Mouse (Mus musculus) heart, embryonic 13.5 days (tissue): Measurements from ENCODE around the gene Dab1. TPM values are rescaled to one million over a fixed set of nuclear protein-coding genes. Genes with fewer than 3 reads are reported as not detected.
A peak's percentile ranks its signal among the peaks of the same experiment; 100 is the strongest.

Experiments
- ATAC-seq: fragments of 200-750 bp; cut with Nextera tagmentation; 2 replicates; pipeline ENCODE4 v1.8.0; 2017; ENCODE audit warnings: moderate TSS enrichment; ENCODE audit not compliant: insufficient number of reproducible peaks, low FRiP score, low TSS enrichment; ENCODE audit errors: extremely low read depth
- H3K27ac ChIP-seq: fragments of 300-500 bp; sonication (generic); replicated peaks from 2 replicates; pipeline ENCODE4 v1.5.1; 2015; ENCODE audit warnings: moderate library complexity, mild to moderate bottlenecking, inconsistent platforms
- H3K27me3 ChIP-seq: fragments of 300-500 bp; sonication (generic); replicated peaks from 2 replicates; pipeline ENCODE4 v1.6.1; 2015; ENCODE audit warnings: mild to moderate bottlenecking, inconsistent platforms
- H3K36me3 ChIP-seq: fragments of 300-500 bp; sonication (generic); 2 replicates; pipeline ENCODE4 v1.6.1; 2015; ENCODE audit warnings: mild to moderate bottlenecking, inconsistent platforms
- H3K4me1 ChIP-seq: fragments of 300-500 bp; sonication (generic); 2 replicates; pipeline ENCODE4 v1.6.1; 2015; ENCODE audit warnings: inconsistent platforms
- H3K4me2 ChIP-seq: fragments of 300-500 bp; sonication (generic); 2 replicates; pipeline ENCODE4 v1.6.1; 2015; ENCODE audit warnings: inconsistent platforms, mild to moderate bottlenecking, moderate library complexity
- H3K4me3 ChIP-seq: fragments of 300-500 bp; sonication (generic); 2 replicates; pipeline ENCODE4 v1.5.1; 2015; ENCODE audit warnings: moderate library complexity, mild to moderate bottlenecking, inconsistent platforms
- H3K9ac ChIP-seq: fragments of 300-500 bp; sonication (generic); 2 replicates; pipeline ENCODE4 v1.6.1; 2015; ENCODE audit warnings: inconsistent platforms, mild to moderate bottlenecking, moderate library complexity
- H3K9me3 ChIP-seq: fragments of 300-500 bp; sonication (generic); 2 replicates; pipeline ENCODE4 v1.6.1; 2016; ENCODE audit warnings: inconsistent platforms
- WGBS: fragments of 180-500 bp; shearing (Covaris S2); methylation state at CpG from one replicate; pipeline ENCODE4 v1.1.7; 2015; ENCODE audit warnings: mixed read lengths; 5-methylcytosine and 5-hydroxymethylcytosine counted together
- polyA plus RNA-seq: library from polyadenylated mRNA; unstranded; fragments of >200 nt; fragmentation: Nextera tagmentation; extraction: Ambion mirVana; gene quantifications from 2 replicates; pipeline ENCODE4 v1.2.1, GENCODE M21; 2015

Gene Dab1
- polyA plus RNA-seq, 1 experiment from 2014 or later = 0.48 TPM

DNA sequence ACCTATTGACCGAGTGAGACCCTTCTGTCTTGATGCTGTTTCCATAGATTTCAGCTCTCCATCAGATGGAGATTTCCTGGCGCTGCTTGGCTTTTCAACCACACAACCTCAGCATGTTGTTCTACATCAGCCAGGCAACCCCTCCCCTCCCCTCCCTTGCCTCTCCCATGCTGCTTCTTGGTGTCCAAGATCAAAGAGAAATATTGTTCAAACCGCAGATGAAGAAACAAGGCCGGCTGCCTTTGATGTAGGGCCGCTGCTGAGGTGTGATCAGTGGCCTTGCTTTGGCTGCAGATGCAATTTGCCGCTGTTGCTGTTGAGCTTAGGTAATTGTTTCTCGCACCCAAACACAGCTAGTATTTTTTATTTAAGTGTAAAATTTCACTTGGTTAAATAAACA lies 135.4 kb downstream of the Dab1 start:
- Histone ChIP-seq H3K4me3 (no peak overlapping the region), H3K36me3 (no peaks in the 10 kb centered on the region), H3K4me1 (no peaks in the 10 kb centered on the region), H3K27me3 (no peaks in the 10 kb centered on the region), H3K27ac (no peak overlapping the region), H3K9ac (no peak overlapping the region), H3K4me2 (no peak overlapping the region), H3K9me3 (no peaks in the 10 kb centered on the region)
- ATAC-seq = no peak
- WGBS = 72% methylated on average over 7 of the region's 7 CpGs

- Histone ChIP-seq H3K9me3 (no peaks in the 10 kb centered on the region), H3K9ac (no peak overlapping the region), H3K4me2 (no peak overlapping the region), H3K4me3 (no peak overlapping the region), H3K27me3 (no peaks in the 10 kb centered on the region), H3K4me1 (no peaks in the 10 kb centered on the region), H3K27ac (no peak overlapping the region), H3K36me3 (no peaks in the 10 kb centered on the region)
- 79% methylated on average over 3 of the region's 3 CpGs for WGBS
- ATAC-seq = no peak
These were observed 138.1 kb downstream of the Dab1 start for GRCm38 (mm10) chr4:103757241-103757640.

- no peaks in the 10 kb centered on the region for H3K9me3 ChIP-seq
- H3K9ac ChIP-seq = no peak overlapping the region
- 79% methylated on average over 11 of the region's 11 CpGs for WGBS
- no peaks in the 10 kb centered on the region for H3K27me3 ChIP-seq
- no peak overlapping the region for H3K27ac ChIP-seq
- no peak for ATAC-seq
- no peak overlapping the region for H3K4me3 ChIP-seq
- H3K4me1 ChIP-seq = no peaks in the 10 kb centered on the region
- H3K4me2 ChIP-seq = no peak overlapping the region
- no peaks in the 10 kb centered on the region for H3K36me3 ChIP-seq
These were observed 143.3 kb downstream of the Dab1 start for GRCm38 (mm10) chr4:103762416-103762815.

DNA sequence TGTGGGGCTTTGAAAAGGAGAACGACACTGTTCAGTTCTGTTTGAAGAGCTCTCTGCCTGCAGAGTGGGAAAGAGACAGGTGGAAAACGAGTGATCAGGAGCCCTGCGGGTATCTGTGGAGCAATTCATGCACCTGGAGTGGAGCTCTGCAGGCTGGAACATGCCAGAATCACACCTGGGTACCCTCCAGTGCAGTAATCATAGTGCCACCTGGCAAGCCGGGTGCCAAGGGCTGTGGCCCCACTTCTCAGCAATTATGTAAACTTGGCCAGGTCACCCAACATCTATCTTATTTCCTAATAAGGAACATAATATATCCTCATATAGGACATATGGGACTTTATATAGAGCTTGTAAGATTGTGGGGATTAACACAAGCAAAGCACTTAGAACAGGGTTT lies 156.6 kb downstream of the Dab1 start:
- Histone ChIP-seq H3K4me2 (no peak overlapping the region), H3K4me1 (no peaks in the 10 kb centered on the region), H3K9ac (no peak overlapping the region), H3K27ac (no peak overlapping the region), H3K4me3 (no peak overlapping the region), H3K9me3 (no peaks in the 10 kb centered on the region), H3K36me3 (no peaks in the 10 kb centered on the region), H3K27me3 (peaks cover 8% of the 10 kb centered on the region)
- no peak for ATAC-seq
- 68% methylated on average over 4 of the region's 4 CpGs for WGBS

GRCm38 (mm10) chr4:103781398-103781797 lies 162.2 kb downstream of the Dab1 start:
- Histone ChIP-seq H3K27ac (no peak overlapping the region), H3K4me3 (no peak overlapping the region), H3K36me3 (no peaks in the 10 kb centered on the region), H3K27me3 (peaks cover 8% of the 10 kb centered on the region; the same call in 1 of the 2 replicates), H3K9ac (no peak overlapping the region), H3K4me1 (no peaks in the 10 kb centered on the region), H3K9me3 (no peaks in the 10 kb centered on the region), H3K4me2 (no peak overlapping the region)
- ATAC-seq = no peak
- WGBS = 56% methylated on average over 4 of the region's 4 CpGs

- Histone ChIP-seq H3K4me2 (no peak overlapping the region), H3K27ac (no peak overlapping the region), H3K9me3 (no peaks in the 10 kb centered on the region), H3K27me3 (no peaks in the 10 kb centered on the region), H3K4me1 (no peaks in the 10 kb centered on the region), H3K36me3 (no peaks in the 10 kb centered on the region), H3K4me3 (no peak overlapping the region), H3K9ac (no peak overlapping the region)
- no peak for ATAC-seq
- WGBS = 73% methylated on average over 7 of the region's 7 CpGs
These were observed 164.5 kb downstream of the Dab1 start for GRCm38 (mm10) chr4:103783561-103784247.

- Histone ChIP-seq H3K4me3 (no peak overlapping the region), H3K4me1 (no peaks in the 10 kb centered on the region), H3K9me3 (no peaks in the 10 kb centered on the region), H3K27me3 (no peaks in the 10 kb centered on the region), H3K4me2 (no peak overlapping the region), H3K36me3 (no peaks in the 10 kb centered on the region), H3K9ac (no peak overlapping the region), H3K27ac (peak overlapping the region; percentile 32; the same call in 1 of the 2 replicates)
- WGBS = 67% methylated on average over 8 of the region's 8 CpGs
- ATAC-seq = no peak
These were observed 174.6 kb downstream of the Dab1 start for GRCm38 (mm10) chr4:103793589-103794312.

DNA sequence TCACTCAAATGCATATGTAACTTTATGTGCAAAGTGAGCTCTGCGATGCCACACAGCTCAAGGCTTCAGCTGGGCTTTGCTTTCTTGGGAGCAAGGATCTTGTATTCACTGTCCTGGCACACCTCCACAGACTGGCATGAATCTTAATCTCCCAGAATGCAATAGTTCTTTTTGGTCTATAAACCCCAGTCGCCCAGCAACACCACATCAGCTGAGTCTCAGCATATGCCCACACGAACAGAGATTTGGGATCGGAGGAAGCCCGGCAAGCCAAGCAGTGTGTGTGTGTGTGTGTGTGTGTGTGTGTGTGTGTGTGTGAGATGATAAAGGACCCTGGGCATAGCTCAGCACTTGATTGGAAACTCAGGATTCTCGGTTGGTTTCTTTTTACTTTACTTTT lies 177.3 kb downstream of the Dab1 start:
- no peak overlapping the region for H3K27ac ChIP-seq
- H3K4me2 ChIP-seq = no peak overlapping the region
- no peaks in the 10 kb centered on the region for H3K9me3 ChIP-seq
- 62% methylated on average over 6 of the region's 6 CpGs for WGBS
- H3K27me3 ChIP-seq = no peaks in the 10 kb centered on the region
- H3K9ac ChIP-seq = no peak overlapping the region
- no peak for ATAC-seq
- no peaks in the 10 kb centered on the region for H3K36me3 ChIP-seq
- H3K4me1 ChIP-seq = no peaks in the 10 kb centered on the region
- no peak overlapping the region for H3K4me3 ChIP-seq

DNA sequence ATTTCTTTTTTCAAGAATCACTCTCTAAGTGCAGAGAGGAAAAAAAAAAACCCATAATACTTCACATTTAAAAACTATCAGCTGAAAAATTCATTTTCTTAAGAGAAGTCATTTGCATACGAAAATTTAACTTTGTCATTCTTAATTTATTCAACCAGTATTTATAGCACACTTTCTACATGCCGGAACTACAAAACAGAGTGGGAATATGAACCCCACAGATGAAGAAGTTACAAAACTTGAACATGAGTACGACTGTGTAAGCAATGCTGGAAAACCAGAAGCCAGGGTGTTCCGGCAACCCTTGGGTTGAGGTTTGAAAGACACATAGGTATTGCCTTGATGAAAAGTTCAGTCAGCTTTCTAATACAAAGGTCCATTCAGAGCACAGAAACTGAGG lies 183.3 kb downstream of the Dab1 start:
- no peak for ATAC-seq
- Histone ChIP-seq H3K4me2 (no peak overlapping the region), H3K9ac (no peak overlapping the region), H3K27me3 (no peaks in the 10 kb centered on the region), H3K36me3 (no peaks in the 10 kb centered on the region), H3K4me3 (no peak overlapping the region), H3K4me1 (no peaks in the 10 kb centered on the region), H3K9me3 (no peaks in the 10 kb centered on the region), H3K27ac (no peak overlapping the region)
- 68% methylated on average over 4 of the region's 4 CpGs for WGBS

DNA sequence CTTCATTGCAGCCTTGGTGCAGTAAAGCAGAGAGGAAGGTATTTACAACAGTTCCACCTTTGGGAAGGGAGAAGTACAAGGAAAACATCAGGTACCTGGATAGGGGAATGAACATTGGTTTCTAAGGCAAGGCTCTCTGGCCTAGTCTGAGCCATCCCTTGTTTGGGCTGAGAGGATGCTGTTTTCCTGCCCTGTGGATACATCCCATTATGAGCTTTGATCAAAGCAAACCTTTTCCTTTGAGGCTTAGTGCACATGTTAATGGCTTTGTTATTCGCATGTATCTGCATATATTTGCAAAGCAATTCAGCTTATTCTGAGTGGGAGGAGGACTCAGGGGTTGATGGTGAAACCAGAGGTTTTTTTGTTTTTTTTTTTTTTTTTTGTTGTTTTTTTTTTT lies 185.3 kb downstream of the Dab1 start:
- H3K4me1 ChIP-seq = no peaks in the 10 kb centered on the region
- no peaks in the 10 kb centered on the region for H3K9me3 ChIP-seq
- 53% methylated on average over 1 of the region's 1 CpGs for WGBS
- H3K27ac ChIP-seq = no peak overlapping the region
- ATAC-seq = no peak
- no peak overlapping the region for H3K9ac ChIP-seq
- no peaks in the 10 kb centered on the region for H3K36me3 ChIP-seq
- no peaks in the 10 kb centered on the region for H3K27me3 ChIP-seq
- no peak overlapping the region for H3K4me3 ChIP-seq
- H3K4me2 ChIP-seq = no peak overlapping the region

DNA sequence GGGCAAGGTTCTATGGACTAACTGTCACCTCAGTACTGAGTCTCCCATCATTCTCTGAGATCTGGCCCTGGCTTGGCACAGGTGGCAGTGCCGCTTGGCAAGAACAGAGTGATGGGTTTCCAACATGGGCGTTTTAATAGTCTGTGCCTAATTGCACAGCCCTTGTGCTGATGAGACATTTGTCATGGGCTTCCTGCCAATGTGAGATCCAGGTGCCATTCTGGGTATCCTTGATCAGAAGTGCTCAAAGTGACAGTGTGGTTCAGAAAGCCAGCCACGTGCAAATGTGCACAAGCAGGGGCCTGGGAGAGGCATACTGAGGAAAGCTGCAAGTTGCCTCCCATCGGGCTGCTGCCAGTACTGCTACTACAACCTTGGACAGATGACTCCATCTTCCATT lies 203.5 kb downstream of the Dab1 start:
- no peaks in the 10 kb centered on the region for H3K27me3 ChIP-seq
- no peak overlapping the region for H3K27ac ChIP-seq
- no peaks in the 10 kb centered on the region for H3K9me3 ChIP-seq
- ATAC-seq = no peak
- H3K4me3 ChIP-seq = no peak overlapping the region
- no peak overlapping the region for H3K9ac ChIP-seq
- WGBS = 74% methylated on average over 4 of the region's 4 CpGs
- no peak overlapping the region for H3K4me2 ChIP-seq
- H3K36me3 ChIP-seq = no peaks in the 10 kb centered on the region
- H3K4me1 ChIP-seq = no peaks in the 10 kb centered on the region

- Histone ChIP-seq H3K4me1 (no peaks in the 10 kb centered on the region), H3K4me2 (no peak overlapping the region), H3K9me3 (no peaks in the 10 kb centered on the region), H3K27me3 (no peaks in the 10 kb centered on the region), H3K4me3 (no peak overlapping the region), H3K36me3 (no peaks in the 10 kb centered on the region), H3K27ac (no peak overlapping the region), H3K9ac (no peak overlapping the region)
- no peak for ATAC-seq
- 38% methylated on average over 5 of the region's 5 CpGs for WGBS
These were observed 219.2 kb downstream of the Dab1 start for GRCm38 (mm10) chr4:103838377-103838776.
